Mouse (Mus musculus) CH12.LX (cell line): Measurements from ENCODE around the gene Camta1.

Source experiments
- CHD1 ChIP-seq: IDR thresholded peaks from 2 replicates; pipeline ENCODE4 v1.6.1; 2012; ENCODE audit warnings: low read depth, low read length, improper control_type of control experiment, inconsistent platforms
- CHD2 ChIP-seq: IDR thresholded peaks from 2 replicates; pipeline ENCODE4 v1.6.1; 2011; ENCODE audit warnings: low read length, improper control_type of control experiment
- CTCF ChIP-seq, 2 experiments: IDR thresholded peaks in 1 of 2; conservative IDR thresholded peaks in 1 of 2; 2 replicates each; pipeline ENCODE4 v1.5.1; 2011 to 2012; ENCODE audit warnings: low read depth in 2 of 2, low read length in 2 of 2, improper control_type of control experiment in 1 of 2, inconsistent platforms in 1 of 2, mild to moderate bottlenecking in 1 of 2, moderate library complexity in 1 of 2
- EP300 ChIP-seq: IDR thresholded peaks from 2 replicates; pipeline ENCODE4 v1.6.1; 2011; ENCODE audit warnings: low read length, improper control_type of control experiment
- ETS1 ChIP-seq: conservative IDR thresholded peaks from 2 replicates; pipeline ENCODE4 v1.6.1; 2012; ENCODE audit warnings: low read depth, mild to moderate bottlenecking, inconsistent platforms, low read length, improper control_type of control experiment, moderate library complexity
- NRF1 ChIP-seq: IDR thresholded peaks from 2 replicates; pipeline ENCODE4 v1.6.1; 2014; ENCODE audit warnings: low read depth, mild to moderate bottlenecking, inconsistent platforms, low read length, improper control_type of control experiment, moderate library complexity
- POLR2A ChIP-seq: IDR thresholded peaks from 2 replicates; pipeline ENCODE4 v1.6.1; 2011; ENCODE audit warnings: low read depth, mild to moderate bottlenecking, improper control_type of control experiment, low read length
- ZNF384 ChIP-seq: IDR thresholded peaks from 2 replicates; pipeline ENCODE4 v1.6.1; 2012; ENCODE audit warnings: low read depth, low read length, improper control_type of control experiment, inconsistent platforms

GRCm38 (mm10) chr4:151015946-151016345 is 845.7 kb downstream of the Camta1 start:
- TF ChIP-seq EP300 = no peak
- no peak for TF ChIP-seq NRF1
- no peak for TF ChIP-seq POLR2A
- no peak for TF ChIP-seq CTCF (conservative IDR thresholded peaks at IDR 0.05 in 1 of 2, IDR thresholded peaks at IDR 0.05 in 1 of 2; ENCODE audit: low read depth in 2 of 2, low read length in 2 of 2)
- TF ChIP-seq CHD1 = no peak
- no peak for TF ChIP-seq ETS1
- no peak for TF ChIP-seq CHD2
- no peak for TF ChIP-seq ZNF384
